Mouse (Mus musculus): ENCODE data around the gene Ppfia1. TPM values are rescaled to one million over a fixed set of nuclear protein-coding genes. Genes with fewer than 3 reads are reported as not detected.
A peak's percentile ranks its signal among the peaks of the same experiment; 100 is the strongest.

Gene Ppfia1
- total RNA-seq, 1 experiment from 2014 or later, result 55.6 TPM

- ATAC-seq (replicated peaks in 1 of 2; ENCODE audit: insufficient read depth in 1 of 2, low FRiP score in 2 of 2, low TSS enrichment in 1 of 2, low read depth in 1 of 2, poor library complexity in 2 of 2, severe bottlenecking in 2 of 2), result peak in 1 of 2 experiments; percentile 59; a peak in 1 of 4 replicates
Observed at GRCm38 (mm10) chr7:144523415-144523814, 30.1 kb downstream of the Ppfia1 start.

GRCm38 (mm10) chr7:144521927-144522326 is 31.6 kb downstream of the Ppfia1 start:
- no peak for ATAC-seq (replicated peaks in 1 of 2; ENCODE audit: insufficient read depth in 1 of 2, low FRiP score in 2 of 2, low TSS enrichment in 1 of 2, low read depth in 1 of 2, poor library complexity in 2 of 2, severe bottlenecking in 2 of 2)

DNA sequence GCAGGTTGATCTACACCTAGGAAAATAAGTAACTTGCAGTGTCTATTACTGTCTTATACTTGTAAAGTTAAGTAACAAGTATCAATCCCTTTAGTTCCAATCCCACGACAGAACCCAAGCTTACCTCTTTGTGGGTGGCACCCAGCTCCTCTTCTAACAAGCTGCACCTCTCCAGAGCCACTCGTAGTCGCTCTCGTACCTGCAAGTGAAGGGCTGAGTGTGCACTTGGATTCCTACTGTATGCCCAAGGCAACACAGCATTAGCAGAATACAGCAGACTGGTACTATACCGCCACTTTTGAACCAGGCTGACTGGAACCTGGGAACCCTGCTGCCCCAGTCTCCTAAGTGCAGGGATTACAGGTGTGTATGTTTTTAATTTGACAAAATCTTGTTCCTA is 33.7 kb downstream of the Ppfia1 start:
- no peak for ATAC-seq (replicated peaks in 1 of 2; ENCODE audit: insufficient read depth in 1 of 2, low FRiP score in 2 of 2, low TSS enrichment in 1 of 2, low read depth in 1 of 2, poor library complexity in 2 of 2, severe bottlenecking in 2 of 2)

DNA sequence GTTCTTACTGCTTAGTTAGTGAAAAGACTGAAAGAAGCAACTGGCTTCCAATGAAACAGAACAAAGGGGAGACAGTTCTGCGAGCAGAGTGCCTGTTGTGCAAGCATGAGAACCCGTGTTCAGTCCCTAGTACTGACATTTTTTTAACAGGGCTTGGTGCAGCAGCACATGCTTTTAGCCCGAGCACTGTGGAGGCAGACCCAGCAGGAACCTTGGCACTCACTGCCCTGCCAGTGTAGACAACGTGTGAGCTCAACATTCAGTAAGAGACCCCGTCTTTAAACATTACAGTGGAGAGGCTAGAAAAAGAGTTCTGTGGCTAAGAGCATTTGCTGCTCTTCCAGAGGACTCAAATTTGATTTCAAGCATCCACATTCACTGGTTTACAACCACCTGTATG is 36.8 kb downstream of the Ppfia1 start:
- no peak for ATAC-seq (replicated peaks in 1 of 2; ENCODE audit: insufficient read depth in 1 of 2, low FRiP score in 2 of 2, low TSS enrichment in 1 of 2, low read depth in 1 of 2, poor library complexity in 2 of 2, severe bottlenecking in 2 of 2)

GRCm38 (mm10) chr7:144509090-144509489 is 44.4 kb downstream of the Ppfia1 start:
- no peak for ATAC-seq (replicated peaks in 1 of 2; ENCODE audit: insufficient read depth in 1 of 2, low FRiP score in 2 of 2, low TSS enrichment in 1 of 2, low read depth in 1 of 2, poor library complexity in 2 of 2, severe bottlenecking in 2 of 2)

DNA sequence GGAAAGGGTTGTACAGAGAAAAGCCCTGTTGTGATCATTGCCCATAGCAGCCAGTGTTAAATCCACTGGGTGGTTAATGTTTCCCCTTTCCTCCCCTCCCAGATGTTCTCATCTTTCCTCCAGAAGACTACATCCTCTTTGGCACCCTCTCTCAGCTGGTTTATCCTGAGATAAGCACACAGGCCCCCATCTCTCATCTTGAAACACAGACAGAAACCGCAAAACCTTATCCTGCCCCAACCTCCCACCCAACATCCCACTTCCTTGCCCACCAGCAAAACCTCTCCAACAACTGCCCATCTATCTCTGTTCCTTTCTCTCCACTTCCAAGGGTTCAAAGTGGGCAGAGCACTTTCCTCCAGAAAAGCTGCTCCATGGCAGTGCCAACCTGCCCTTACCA is 46.7 kb downstream of the Ppfia1 start:
- ATAC-seq (replicated peaks in 1 of 2; ENCODE audit: insufficient read depth in 1 of 2, low FRiP score in 2 of 2, low TSS enrichment in 1 of 2, low read depth in 1 of 2, poor library complexity in 2 of 2, severe bottlenecking in 2 of 2), result no peak

- ATAC-seq (replicated peaks in 1 of 2; ENCODE audit: insufficient read depth in 1 of 2, low FRiP score in 2 of 2, low TSS enrichment in 1 of 2, low read depth in 1 of 2, poor library complexity in 2 of 2, severe bottlenecking in 2 of 2), result no peak
Observed at GRCm38 (mm10) chr7:144503959-144504358, 49.6 kb downstream of the Ppfia1 start.

GRCm38 (mm10) chr7:144492931-144493330 is 60.6 kb downstream of the Ppfia1 start:
- ATAC-seq (replicated peaks in 1 of 2; ENCODE audit: insufficient read depth in 1 of 2, low FRiP score in 2 of 2, low TSS enrichment in 1 of 2, low read depth in 1 of 2, poor library complexity in 2 of 2, severe bottlenecking in 2 of 2), result peak; percentile 53 to 63

- ATAC-seq (replicated peaks in 1 of 2; ENCODE audit: insufficient read depth in 1 of 2, low FRiP score in 2 of 2, low TSS enrichment in 1 of 2, low read depth in 1 of 2, poor library complexity in 2 of 2, severe bottlenecking in 2 of 2), result no peak
Observed at GRCm38 (mm10) chr7:144490201-144490873, 63.2 kb downstream of the Ppfia1 start.

GRCm38 (mm10) chr7:144489067-144489774 is 64.3 kb downstream of the Ppfia1 start:
- ATAC-seq (replicated peaks in 1 of 2; ENCODE audit: insufficient read depth in 1 of 2, low FRiP score in 2 of 2, low TSS enrichment in 1 of 2, low read depth in 1 of 2, poor library complexity in 2 of 2, severe bottlenecking in 2 of 2), result peak; percentile 13 to 34

DNA sequence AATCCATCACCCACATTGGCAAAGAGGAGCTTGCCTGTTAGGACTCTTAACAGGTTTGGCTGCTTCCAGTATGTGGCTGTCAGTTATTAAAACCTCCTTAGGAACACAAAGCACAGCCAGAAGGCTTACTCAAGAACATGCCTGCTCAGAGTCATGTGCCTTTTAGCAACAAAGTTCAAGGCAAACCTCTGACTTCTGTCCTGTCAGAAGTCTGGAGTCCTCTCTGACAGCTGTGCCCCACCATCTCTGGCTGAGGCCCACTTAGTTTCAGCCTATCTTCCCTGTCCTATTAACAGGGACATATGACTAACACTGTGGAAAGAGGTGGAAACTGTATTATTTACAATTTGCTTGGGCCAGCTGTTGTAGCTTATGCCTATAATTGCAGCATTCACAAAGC is 73.2 kb downstream of the Ppfia1 start:
- no peak for ATAC-seq (replicated peaks in 1 of 2; ENCODE audit: insufficient read depth in 1 of 2, low FRiP score in 2 of 2, low TSS enrichment in 1 of 2, low read depth in 1 of 2, poor library complexity in 2 of 2, severe bottlenecking in 2 of 2)

DNA sequence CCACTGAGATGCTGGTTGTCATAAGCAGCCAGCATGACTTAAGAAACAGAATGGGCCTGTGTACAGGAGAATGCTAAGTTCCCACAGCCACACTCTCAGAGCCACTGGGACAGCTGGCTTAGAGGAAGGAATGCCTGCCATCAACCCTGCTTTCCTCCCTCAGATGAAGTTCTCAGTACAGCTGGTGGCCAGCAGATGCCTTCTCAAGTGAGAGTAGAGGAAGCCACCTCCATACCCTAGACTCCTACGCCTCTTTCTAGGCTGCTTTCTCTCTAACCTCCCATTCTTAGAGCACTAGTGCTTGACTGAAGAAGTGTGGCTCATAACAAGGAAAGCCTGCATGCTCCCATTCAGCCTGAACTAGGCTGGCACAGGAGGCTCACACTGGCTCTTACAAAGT is 74.0 kb downstream of the Ppfia1 start:
- no peak for ATAC-seq (replicated peaks in 1 of 2; ENCODE audit: insufficient read depth in 1 of 2, low FRiP score in 2 of 2, low TSS enrichment in 1 of 2, low read depth in 1 of 2, poor library complexity in 2 of 2, severe bottlenecking in 2 of 2)

DNA sequence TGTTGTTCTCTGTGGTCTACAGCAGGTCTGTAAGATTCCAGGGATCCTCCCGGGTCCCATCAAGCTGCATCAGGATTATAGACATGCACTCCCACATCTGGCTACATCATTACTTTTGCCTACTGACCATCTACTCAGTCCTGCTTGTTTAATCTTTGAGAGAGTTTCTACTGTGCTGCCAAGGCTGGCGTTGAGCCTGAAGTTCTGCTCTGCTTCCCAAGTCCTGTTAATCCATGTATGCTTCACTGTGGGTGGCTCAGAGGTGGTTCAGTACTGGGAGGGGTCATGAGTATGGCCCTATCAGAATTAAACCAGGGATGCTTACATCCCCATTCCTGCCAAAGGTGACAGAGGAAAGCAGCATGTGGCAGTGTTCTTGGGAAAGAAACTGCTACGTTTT is 77.8 kb downstream of the Ppfia1 start:
- no peak for ATAC-seq (replicated peaks in 1 of 2; ENCODE audit: insufficient read depth in 1 of 2, low FRiP score in 2 of 2, low TSS enrichment in 1 of 2, low read depth in 1 of 2, poor library complexity in 2 of 2, severe bottlenecking in 2 of 2)

DNA sequence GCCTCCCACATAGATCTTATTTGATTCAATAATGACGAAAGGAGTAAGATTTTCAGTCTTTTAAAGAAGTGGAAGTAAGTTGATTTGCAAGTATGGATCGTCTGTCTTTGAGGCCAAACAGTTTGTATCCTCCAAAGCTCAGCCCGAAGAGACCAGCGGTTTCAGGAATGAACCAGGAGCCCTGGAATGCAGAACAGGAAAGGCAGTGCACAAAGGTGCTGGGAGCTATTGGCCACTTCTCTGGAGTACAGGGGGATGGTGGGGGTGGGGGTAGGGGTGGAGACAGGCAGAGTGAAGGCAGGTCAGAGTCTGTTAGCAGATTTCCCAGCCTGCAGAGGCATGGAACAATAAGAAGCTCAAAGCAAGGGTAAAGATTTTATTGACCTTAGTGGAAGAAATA is 80.0 kb downstream of the Ppfia1 start:
- ATAC-seq (replicated peaks in 1 of 2; ENCODE audit: insufficient read depth in 1 of 2, low FRiP score in 2 of 2, low TSS enrichment in 1 of 2, low read depth in 1 of 2, poor library complexity in 2 of 2, severe bottlenecking in 2 of 2), result no peak

GRCm38 (mm10) chr7:144471103-144471502 is 82.4 kb downstream of the Ppfia1 start:
- ATAC-seq (replicated peaks in 1 of 2; ENCODE audit: insufficient read depth in 1 of 2, low FRiP score in 2 of 2, low TSS enrichment in 1 of 2, low read depth in 1 of 2, poor library complexity in 2 of 2, severe bottlenecking in 2 of 2), result no peak

GRCm38 (mm10) chr7:144470545-144471059 is 82.9 kb downstream of the Ppfia1 start, which contains the start of gene Cttn:
Gene Cttn, minus strand, starts transcription at chr7:144471009.
- peak; percentile 30 to 47; a peak in 2 of 4 replicates for ATAC-seq (replicated peaks in 1 of 2; ENCODE audit: insufficient read depth in 1 of 2, low FRiP score in 2 of 2, low TSS enrichment in 1 of 2, low read depth in 1 of 2, poor library complexity in 2 of 2, severe bottlenecking in 2 of 2)

- ATAC-seq (replicated peaks in 1 of 2; ENCODE audit: insufficient read depth in 1 of 2, low FRiP score in 2 of 2, low TSS enrichment in 1 of 2, low read depth in 1 of 2, poor library complexity in 2 of 2, severe bottlenecking in 2 of 2), result peak; percentile 8 to 18; a peak in 1 of 4 replicates
Observed at GRCm38 (mm10) chr7:144469908-144470544, 83.5 kb downstream of the Ppfia1 start.

DNA sequence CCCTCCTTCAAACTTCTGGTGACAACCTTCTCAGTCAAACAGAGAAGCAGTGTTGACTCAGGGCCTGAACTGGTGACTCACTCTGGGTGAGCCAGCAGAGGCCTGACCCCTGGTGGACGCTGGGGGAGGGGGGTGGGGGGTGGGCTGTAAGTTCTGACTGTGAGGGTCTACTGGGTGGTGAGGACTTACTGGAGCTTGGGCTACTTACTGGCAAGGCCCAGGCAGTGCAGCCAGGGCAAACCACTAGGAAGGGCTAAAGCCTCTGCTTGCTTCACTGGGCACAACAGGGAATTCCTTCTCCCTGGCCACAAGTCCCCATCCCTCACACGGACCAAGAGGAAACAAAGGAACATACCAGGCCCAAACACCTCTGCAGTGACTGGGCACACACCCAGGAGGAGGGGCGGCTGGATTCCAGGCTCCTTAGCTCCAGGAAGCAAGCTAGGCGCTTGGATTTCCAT is 84.3 kb downstream of the Ppfia1 start:
- ATAC-seq (replicated peaks in 1 of 2; ENCODE audit: insufficient read depth in 1 of 2, low FRiP score in 2 of 2, low TSS enrichment in 1 of 2, low read depth in 1 of 2, poor library complexity in 2 of 2, severe bottlenecking in 2 of 2), result no peak

All from hematopoietic stem cell, adult 5-6 weeks (primary cell).